In genomic region chr11:90255687-90256086, GRCm38 (mm10) we compare ENCODE assay signal across 9 mouse cellular contexts. TPM values are rescaled to one million over a fixed set of nuclear protein-coding genes. Genes with fewer than 3 reads are reported as not detected.
DNase-seq lines count a peak whose midpoint lies in the region; ATAC-seq and TF ChIP-seq lines count a peak whose summit lies in the region.
"Had no signal": no experiment of that assay in that cellular context is flagged by ENCODE, and none has a peak within 500 bp of the region (broad histone marks: within the 10 kb centered on the region; RNA-seq: fewer than 3 reads in every experiment).

No protein-coding gene starts in this region.

- no peak overlapping the region for H3K27ac ChIP-seq in forebrain, postnatal 0 days (ENCODE audit: low read depth, low read length)
- H3K27ac ChIP-seq in forebrain, embryonic 12.5 days = no peak overlapping the region
- H3K27ac ChIP-seq in lung, embryonic 14.5 days (ENCODE audit: low read depth) = peak overlapping the region; percentile 55; the same call in 1 of the 2 replicates
- peak overlapping the region; percentile 93 for H3K27ac ChIP-seq in heart, embryonic 16.5 days (ENCODE audit: low read length)
- no peak overlapping the region for H3K27ac ChIP-seq in hindbrain, embryonic 13.5 days

- no peaks in the 10 kb centered on the region for H3K27me3 ChIP-seq in forebrain, postnatal 0 days (ENCODE audit: insufficient read depth, low read length)
- no peaks in the 10 kb centered on the region for H3K27me3 ChIP-seq in forebrain, embryonic 12.5 days
- H3K27me3 ChIP-seq in lung, embryonic 14.5 days (ENCODE audit: insufficient read depth, low read length) = no peaks in the 10 kb centered on the region
- no peaks in the 10 kb centered on the region for H3K27me3 ChIP-seq in heart, embryonic 16.5 days (ENCODE audit: control insufficient read depth, insufficient read depth, low read length)
- H3K27me3 ChIP-seq in hindbrain, embryonic 13.5 days = no peaks in the 10 kb centered on the region

- no peak overlapping the region for H3K9ac ChIP-seq in forebrain, postnatal 0 days
- no peak overlapping the region for H3K9ac ChIP-seq in forebrain, embryonic 12.5 days
- H3K9ac ChIP-seq in lung, embryonic 14.5 days = no peak overlapping the region
- H3K9ac ChIP-seq in heart, embryonic 16.5 days (ENCODE audit: low read length) = 0 out of 2 replicates have a peak overlapping the region, but pooled peaks have one; percentile 1
- H3K9ac ChIP-seq in hindbrain, embryonic 13.5 days = no peak overlapping the region

- H3K4me3 ChIP-seq in forebrain, postnatal 0 days (ENCODE audit: low read depth, low read length) = no peak overlapping the region
- no peak overlapping the region for H3K4me3 ChIP-seq in forebrain, embryonic 12.5 days (replicated peaks)
- H3K4me3 ChIP-seq in lung, embryonic 14.5 days (ENCODE audit: low read depth, low read length) = no peak overlapping the region
- 0 out of 2 replicates have a peak overlapping the region, but pooled peaks have one; percentile 7 for H3K4me3 ChIP-seq in heart, embryonic 16.5 days (ENCODE audit: low read length)
- no peak overlapping the region for H3K4me3 ChIP-seq in hindbrain, embryonic 13.5 days

- TF ChIP-seq CTCF in forebrain, postnatal 0 days (IDR thresholded peaks at IDR 0.05; ENCODE audit: low read depth) = no peak
- no peak for TF ChIP-seq CTCF in lung, embryonic 14.5 days (IDR thresholded peaks at IDR 0.05; ENCODE audit: low read depth)

- ATAC-seq in forebrain, postnatal 0 days = peak; percentile 59
- ATAC-seq in forebrain, embryonic 12.5 days (ENCODE audit: low FRiP score) = no peak
- peak; percentile 33; the same call in 1 of the 2 replicates for ATAC-seq in lung, embryonic 14.5 days (ENCODE audit: insufficient read depth)
- peak; percentile 91 for ATAC-seq in heart, embryonic 16.5 days (replicated peaks; ENCODE audit: extremely low read depth, insufficient read depth, low FRiP score)
- no peak for ATAC-seq in hindbrain, embryonic 13.5 days (ENCODE audit: low FRiP score)

- peaks cover 10% of the 10 kb centered on the region for H3K36me3 ChIP-seq in forebrain, postnatal 0 days (ENCODE audit: insufficient read depth)
- peaks cover 21% of the 10 kb centered on the region for H3K36me3 ChIP-seq in forebrain, embryonic 12.5 days (replicated peaks)
- peaks cover 10% of the 10 kb centered on the region for H3K36me3 ChIP-seq in lung, embryonic 14.5 days (ENCODE audit: insufficient read depth)
- H3K36me3 ChIP-seq in heart, embryonic 16.5 days (ENCODE audit: control insufficient read depth, insufficient read depth) = peaks cover 15% of the 10 kb centered on the region
- peaks cover 29% of the 10 kb centered on the region for H3K36me3 ChIP-seq in hindbrain, embryonic 13.5 days

- H3K4me1 ChIP-seq in forebrain, postnatal 0 days (ENCODE audit: insufficient read depth) = peaks cover 7% of the 10 kb centered on the region
- peaks cover 13% of the 10 kb centered on the region for H3K4me1 ChIP-seq in forebrain, embryonic 12.5 days
- H3K4me1 ChIP-seq in lung, embryonic 14.5 days (ENCODE audit: insufficient read depth) = peaks cover 37% of the 10 kb centered on the region
- H3K4me1 ChIP-seq in heart, embryonic 16.5 days (ENCODE audit: control insufficient read depth, insufficient read depth, low read length) = peaks cover 66% of the 10 kb centered on the region
- H3K4me1 ChIP-seq in hindbrain, embryonic 13.5 days (replicated peaks) = peaks cover 30% of the 10 kb centered on the region

- no peaks in the 10 kb centered on the region for H3K9me3 ChIP-seq in forebrain, postnatal 0 days (ENCODE audit: low read length)
- no peaks in the 10 kb centered on the region for H3K9me3 ChIP-seq in forebrain, embryonic 12.5 days
- H3K9me3 ChIP-seq in lung, embryonic 14.5 days (ENCODE audit: low read depth, low read length) = no peaks in the 10 kb centered on the region
- no peaks in the 10 kb centered on the region for H3K9me3 ChIP-seq in heart, embryonic 16.5 days (replicated peaks; ENCODE audit: control insufficient read depth, low read length)
- H3K9me3 ChIP-seq in hindbrain, embryonic 13.5 days = no peaks in the 10 kb centered on the region

- WGBS in forebrain, postnatal 0 days = 67% methylated on average over 6 of the region's 6 CpGs
- WGBS in forebrain, embryonic 12.5 days = 91% methylated on average over 6 of the region's 6 CpGs
- WGBS in lung, embryonic 14.5 days = 50% methylated on average over 6 of the region's 6 CpGs
- WGBS in heart, embryonic 16.5 days = 28% methylated on average over 6 of the region's 6 CpGs
- WGBS in hindbrain, embryonic 13.5 days = 79% methylated on average over 6 of the region's 6 CpGs

- no peak overlapping the region for H3K4me2 ChIP-seq in forebrain, postnatal 0 days (ENCODE audit: low read depth)
- no peak overlapping the region for H3K4me2 ChIP-seq in forebrain, embryonic 12.5 days
- no peak overlapping the region for H3K4me2 ChIP-seq in lung, embryonic 14.5 days
- peak overlapping the region; percentile 58 for H3K4me2 ChIP-seq in heart, embryonic 16.5 days (ENCODE audit: low read depth, low read length)
- H3K4me2 ChIP-seq in hindbrain, embryonic 13.5 days = no peak overlapping the region

- no peak for DNase-seq in forebrain, postnatal 0 days
- DNase-seq in lung, embryonic 14.5 days = peak; percentile 24
- no peak for DNase-seq in lung, postnatal 10 days
- DNase-seq in skeletal muscle tissue, adult 2 months (ENCODE audit: low read depth, low spot score) = peak; percentile 74
- no peak for DNase-seq in spleen, postnatal 14 days (ENCODE audit: low spot score in 2 of 2)
- DNase-seq: kidney, adult 2 months had no signal

RNA-seq across cellular contexts. Expression of gene Mmd, which starts 6.4 kb away (rescaled TPM):
- total RNA-seq in forebrain, postnatal 0 days (2014; rRNA removed) = 151 and 161 TPM in 2 replicates
- polyA plus RNA-seq in forebrain, postnatal 0 days (2015; fragmentation: Nextera tagmentation; extraction: Ambion mirVana) = 105 and 119 TPM in 2 replicates
- polyA plus RNA-seq in forebrain, embryonic 12.5 days (2016; fragmentation: Nextera tagmentation; extraction: Ambion mirVana) = 57.7 and 59.9 TPM in 2 replicates
- 31.5 and 33.9 TPM in 2 replicates for polyA plus RNA-seq in lung, embryonic 14.5 days (2014; fragmentation: Nextera tagmentation; extraction: Ambion mirVana)
- 77.0 and 80.2 TPM in 2 replicates for polyA plus RNA-seq in heart, embryonic 16.5 days (2015; fragmentation: Nextera tagmentation; extraction: Ambion mirVana)
- 105 and 114 TPM in 2 replicates for polyA plus RNA-seq in hindbrain, embryonic 13.5 days (2015; fragmentation: Nextera tagmentation; extraction: Ambion mirVana)

Comparison
In these comparisons a context has a peak if more than half of its experiments do, and no peak if none do; other contexts are left out.
1. ATAC-seq: peak in forebrain, postnatal 0 days (single experiment), lung, embryonic 14.5 days (single experiment) and heart, embryonic 16.5 days (single experiment); none in forebrain, embryonic 12.5 days (single experiment) and hindbrain, embryonic 13.5 days (single experiment).
2. DNase-seq: peak in lung, embryonic 14.5 days (single experiment) and skeletal muscle tissue, adult 2 months (single experiment); none in forebrain, postnatal 0 days (single experiment), lung, postnatal 10 days (single experiment) and spleen, postnatal 14 days (0 of 2).
3. H3K27ac ChIP-seq: peak in lung, embryonic 14.5 days (single experiment) and heart, embryonic 16.5 days (single experiment); none in forebrain, postnatal 0 days (single experiment), forebrain, embryonic 12.5 days (single experiment) and hindbrain, embryonic 13.5 days (single experiment).